Mouse (Mus musculus) retina, postnatal 7 days (tissue): ENCODE measurements at regions not wholly inside any gene's neighbourhood (a gene's known extent, or its start where the extent isn't known, plus 50 kb on each side); places are given as distances from the start of the nearest gene placed in this dataset.

Experiments
- DNase-seq: peaks from one replicate; pipeline ENCODE4 v3.0.0-alpha.2; 2012; ENCODE audit warnings: low read depth, low spot score

GRCm38 (mm10) chr9:35328503-35328902, 60.8 kb downstream of the Rpusd4 start:
- no peak for DNase-seq

- no peak for DNase-seq
Measured at GRCm38 (mm10) chr9:35330386-35330785, 62.7 kb downstream of the Rpusd4 start.

- no peak for DNase-seq
Measured at GRCm38 (mm10) chr9:35331241-35331680, 63.6 kb downstream of the Rpusd4 start.

GRCm38 (mm10) chr9:35332688-35333630, 65.3 kb downstream of the Rpusd4 start:
- no peak for DNase-seq

GRCm38 (mm10) chr9:35333631-35334005, 66.0 kb downstream of the Rpusd4 start:
- DNase-seq: no peak

GRCm38 (mm10) chr9:35334536-35334935, 66.9 kb downstream of the Rpusd4 start:
- no peak for DNase-seq

GRCm38 (mm10) chr9:35335181-35335580, 67.5 kb downstream of the Rpusd4 start:
- DNase-seq: no peak

GRCm38 (mm10) chr9:35335888-35336700, 68.4 kb downstream of the Rpusd4 start:
- no peak for DNase-seq

GRCm38 (mm10) chr9:35336701-35337055, 69.0 kb downstream of the Rpusd4 start:
- no peak for DNase-seq

GRCm38 (mm10) chr9:35338858-35339257, 71.2 kb downstream of the Rpusd4 start:
- no peak for DNase-seq

GRCm38 (mm10) chr9:35339492-35340262, 72.0 kb downstream of the Rpusd4 start:
- no peak for DNase-seq

- no peak for DNase-seq
Measured at GRCm38 (mm10) chr9:35340263-35340573, 72.6 kb downstream of the Rpusd4 start.

- no peak for DNase-seq
Measured at GRCm38 (mm10) chr9:35340811-35341210, 73.1 kb downstream of the Rpusd4 start.

GRCm38 (mm10) chr9:35341386-35341785, 73.7 kb downstream of the Rpusd4 start:
- no peak for DNase-seq

GRCm38 (mm10) chr9:35342436-35342835, 74.8 kb downstream of the Rpusd4 start:
- no peak for DNase-seq

GRCm38 (mm10) chr9:35343336-35343735, 75.7 kb downstream of the Rpusd4 start:
- no peak for DNase-seq

- DNase-seq: no peak
Measured at GRCm38 (mm10) chr9:35344374-35344773, 76.6 kb upstream of the Cdon start.

- no peak for DNase-seq
Measured at GRCm38 (mm10) chr9:35346378-35346777, 74.5 kb upstream of the Cdon start.

- no peak for DNase-seq
Measured at GRCm38 (mm10) chr9:35350046-35350552, 70.8 kb upstream of the Cdon start.

GRCm38 (mm10) chr9:35351576-35351975, 69.4 kb upstream of the Cdon start:
- no peak for DNase-seq

- DNase-seq: peak; percentile 51
Measured at GRCm38 (mm10) chr9:35354652-35355130, 66.2 kb upstream of the Cdon start.

GRCm38 (mm10) chr9:35359699-35360098, 61.2 kb upstream of the Cdon start:
- DNase-seq: no peak
